Mouse (Mus musculus) C2C12 (cell line): ENCODE measurements around the gene Kcnk5. TPM values are rescaled to one million over a fixed set of nuclear protein-coding genes. Genes with fewer than 3 reads are reported as not detected.

Experiments used
- H3K27me3 ChIP-seq: one replicate; pipeline ENCODE4 v1.6.1; 2011; ENCODE audit not compliant: control insufficient read depth, insufficient read depth, insufficient read length
- H3K36me3 ChIP-seq: one replicate; pipeline ENCODE4 v1.6.1; 2011; ENCODE audit not compliant: control insufficient read depth, insufficient read depth
- H3K4me3 ChIP-seq: one replicate; pipeline ENCODE4 v1.5.1; 2011; ENCODE audit warnings: mild to moderate bottlenecking, control low read depth; ENCODE audit not compliant: poor library complexity, insufficient read depth, severe bottlenecking
- H3K79me2 ChIP-seq: one replicate; pipeline ENCODE4 v1.6.1; 2011; ENCODE audit not compliant: control insufficient read depth, insufficient read depth
- H3K79me3 ChIP-seq: one replicate; pipeline ENCODE4 v1.6.1; 2011; ENCODE audit warnings: low read depth, control low read depth
- H3ac ChIP-seq: one replicate; pipeline ENCODE3; 2011; ENCODE audit warnings: low read depth; ENCODE audit not compliant: control insufficient read depth, insufficient read length
- CEBPB ChIP-seq: IDR thresholded peaks from one replicate; pipeline ENCODE4 v1.6.1; 2011; ENCODE audit warnings: low read depth, mild to moderate bottlenecking, control low read depth, moderate library complexity
- CTCF ChIP-seq: IDR thresholded peaks from one replicate; pipeline ENCODE4 v1.5.1; 2011; ENCODE audit not compliant: control insufficient read depth, insufficient read depth, insufficient read length
- FOSL1 ChIP-seq: IDR thresholded peaks from one replicate; pipeline ENCODE4 v1.8.0; 2011; ENCODE audit warnings: mild to moderate bottlenecking, low read length; ENCODE audit not compliant: poor library complexity, insufficient read depth, severe bottlenecking
- MAX ChIP-seq: IDR thresholded peaks from one replicate; pipeline ENCODE4 v1.6.1; 2011; ENCODE audit warnings: mild to moderate bottlenecking, control low read depth
- MYOD1 ChIP-seq: IDR thresholded peaks from one replicate; pipeline ENCODE4 v1.6.1; 2011; ENCODE audit warnings: low read depth; ENCODE audit not compliant: control insufficient read depth, insufficient read length
- MYOG ChIP-seq: IDR thresholded peaks from one replicate; pipeline ENCODE4 v1.6.1; 2011; ENCODE audit not compliant: control insufficient read depth, insufficient read length; ENCODE audit errors: extremely low read depth
- USF1 ChIP-seq: IDR thresholded peaks from one replicate; pipeline ENCODE4 v1.6.1; 2011; ENCODE audit warnings: low read depth, mild to moderate bottlenecking, control low read depth, moderate library complexity
- polyA plus RNA-seq: library from polyadenylated mRNA; unstranded; fragments of >200 nt; fragmentation: generic; extraction: Trizol; gene quantifications from one replicate; pipeline ENCODE4 v1.2.1, GENCODE M21; 2012; ENCODE audit warnings: missing spikeins

Kcnk5 gene
- polyA plus RNA-seq, 1 experiment: 10.1 TPM

- H3K4me3 ChIP-seq: no peak overlapping the region
- peaks cover 88% of the 10 kb centered on the region for H3K79me2 ChIP-seq
- no peak for TF ChIP-seq CTCF
- no peak for TF ChIP-seq MYOD1
- TF ChIP-seq MAX: no peak
- no peak for TF ChIP-seq USF1
- no peak for TF ChIP-seq FOSL1
- TF ChIP-seq CEBPB: no peak
- no peak for TF ChIP-seq MYOG
- no peak overlapping the region for H3ac ChIP-seq
- H3K27me3 ChIP-seq: no peaks in the 10 kb centered on the region
- H3K36me3 ChIP-seq: peaks cover 14% of the 10 kb centered on the region
- peaks cover 75% of the 10 kb centered on the region for H3K79me3 ChIP-seq
Measured at GRCm38 (mm10) chr14:20177494-20178123, 4.0 kb downstream of the Kcnk5 start.

GRCm38 (mm10) chr14:20175705-20176104, 5.9 kb downstream of the Kcnk5 start:
- Histone ChIP-seq H3K79me2 (peaks cover 100% of the 10 kb centered on the region), H3K27me3 (no peaks in the 10 kb centered on the region), H3ac (no peak overlapping the region), H3K4me3 (no peak overlapping the region), H3K36me3 (peaks cover 18% of the 10 kb centered on the region), H3K79me3 (peaks cover 79% of the 10 kb centered on the region)
- TF ChIP-seq FOSL1: no peak
- TF ChIP-seq CEBPB: no peak
- TF ChIP-seq CTCF: no peak
- TF ChIP-seq MYOG: no peak
- no peak for TF ChIP-seq USF1
- no peak for TF ChIP-seq MYOD1
- TF ChIP-seq MAX: no peak

GRCm38 (mm10) chr14:20175114-20175513, 6.5 kb downstream of the Kcnk5 start:
- peaks cover 74% of the 10 kb centered on the region for H3K79me3 ChIP-seq
- no peak for TF ChIP-seq CEBPB
- TF ChIP-seq MAX: no peak
- TF ChIP-seq FOSL1: no peak
- no peak for TF ChIP-seq CTCF
- no peak for TF ChIP-seq MYOD1
- TF ChIP-seq MYOG: no peak
- no peak for TF ChIP-seq USF1
- H3K27me3 ChIP-seq: no peaks in the 10 kb centered on the region
- H3K79me2 ChIP-seq: peaks cover 100% of the 10 kb centered on the region
- no peak overlapping the region for H3ac ChIP-seq
- no peak overlapping the region for H3K4me3 ChIP-seq
- peaks cover 18% of the 10 kb centered on the region for H3K36me3 ChIP-seq

- H3K79me2 ChIP-seq: peaks cover 100% of the 10 kb centered on the region
- H3K79me3 ChIP-seq: peaks cover 72% of the 10 kb centered on the region
- TF ChIP-seq FOSL1: no peak
- TF ChIP-seq MYOG: no peak
- TF ChIP-seq CEBPB: no peak
- no peak for TF ChIP-seq CTCF
- TF ChIP-seq MYOD1: no peak
- no peak for TF ChIP-seq MAX
- TF ChIP-seq USF1: no peak
- peaks cover 18% of the 10 kb centered on the region for H3K36me3 ChIP-seq
- H3ac ChIP-seq: no peak overlapping the region
- no peaks in the 10 kb centered on the region for H3K27me3 ChIP-seq
- H3K4me3 ChIP-seq: no peak overlapping the region
Measured at GRCm38 (mm10) chr14:20174696-20175095, 6.9 kb downstream of the Kcnk5 start.

- no peaks in the 10 kb centered on the region for H3K27me3 ChIP-seq
- H3K36me3 ChIP-seq: peaks cover 18% of the 10 kb centered on the region
- peaks cover 66% of the 10 kb centered on the region for H3K79me3 ChIP-seq
- TF ChIP-seq CTCF: no peak
- no peak for TF ChIP-seq FOSL1
- TF ChIP-seq CEBPB: no peak
- no peak for TF ChIP-seq MYOD1
- TF ChIP-seq MYOG: no peak
- TF ChIP-seq MAX: no peak
- TF ChIP-seq USF1: no peak
- peaks cover 99% of the 10 kb centered on the region for H3K79me2 ChIP-seq
- no peak overlapping the region for H3K4me3 ChIP-seq
- no peak overlapping the region for H3ac ChIP-seq
Measured at GRCm38 (mm10) chr14:20173873-20174490, 7.6 kb downstream of the Kcnk5 start.
